Mouse (Mus musculus) MEL (cell line): ENCODE data around the gene Aldh16a1. TPM values are rescaled to one million over a fixed set of nuclear protein-coding genes. Genes with fewer than 3 reads are reported as not detected.

Experiments used
- DNase-seq: peaks from one replicate; pipeline ENCODE4 v3.0.0; 2011; ENCODE audit warnings: low read depth, low spot score
- H3K27ac ChIP-seq: 2 replicates; pipeline ENCODE4 v1.5.1; 2012; ENCODE audit warnings: low read depth, mild to moderate bottlenecking, control low read depth, low read length, moderate library complexity; ENCODE audit not compliant: control insufficient read depth
- H3K27me3 ChIP-seq, 2 experiments: fragments of 150-350 bp in 1 of 2; sonication (generic) in 1 of 2; 2 replicates each; pipeline ENCODE4 v1.6.1; 2012; ENCODE audit warnings: low read length in 2 of 2, mild to moderate bottlenecking in 2 of 2, improper control_type of control experiment in 1 of 2, moderate library complexity in 1 of 2; ENCODE audit not compliant: insufficient read depth in 2 of 2, control insufficient read depth in 1 of 2
- H3K36me3 ChIP-seq, 2 experiments: 2 replicates each; pipeline ENCODE4 v1.6.1; 2012 to 2014; ENCODE audit warnings: low read length in 2 of 2, improper control_type of control experiment in 1 of 2, inconsistent platforms in 1 of 2, mild to moderate bottlenecking in 1 of 2; ENCODE audit not compliant: insufficient read depth in 2 of 2, control insufficient read depth in 1 of 2
- H3K4me1 ChIP-seq, 2 experiments: fragments of 150-350 bp in 1 of 2; sonication (generic) in 1 of 2; 2 replicates each; pipeline ENCODE4 v1.6.1; 2012; ENCODE audit warnings: low read length in 2 of 2, improper control_type of control experiment in 1 of 2, mild to moderate bottlenecking in 1 of 2; ENCODE audit not compliant: insufficient read depth in 2 of 2, control insufficient read depth in 1 of 2
- H3K4me3 ChIP-seq, 2 experiments: fragments of 150-350 bp in 1 of 2; sonication (generic) in 1 of 2; 2 replicates each; pipeline ENCODE4 v1.5.1; 2012; ENCODE audit warnings: low read depth in 2 of 2, low read length in 2 of 2, mild to moderate bottlenecking in 2 of 2, moderate library complexity in 2 of 2, control low read depth in 1 of 2, improper control_type of control experiment in 1 of 2; ENCODE audit not compliant: control insufficient read depth in 1 of 2, insufficient read depth in 1 of 2
- H3K79me2 ChIP-seq: 2 replicates; pipeline ENCODE4 v1.6.1; 2012; ENCODE audit warnings: mild to moderate bottlenecking, low read length, moderate library complexity; ENCODE audit not compliant: control insufficient read depth, poor library complexity, insufficient read depth
- H3K9ac ChIP-seq: 2 replicates; pipeline ENCODE4 v1.6.1; 2012; ENCODE audit warnings: low read depth, mild to moderate bottlenecking, control low read depth, low read length, moderate library complexity; ENCODE audit not compliant: control insufficient read depth, poor library complexity, severe bottlenecking
- H3K9me3 ChIP-seq: fragments of 150-350 bp; sonication (generic); replicated peaks from 2 replicates; pipeline ENCODE4 v1.6.1; 2012; ENCODE audit warnings: mild to moderate bottlenecking, low read length, improper control_type of control experiment, moderate library complexity; ENCODE audit not compliant: insufficient read depth
- BHLHE40 ChIP-seq: IDR thresholded peaks from 2 replicates; pipeline ENCODE4 v1.6.1; 2012; ENCODE audit warnings: low read depth, mild to moderate bottlenecking, inconsistent platforms, low read length, improper control_type of control experiment, borderline replicate concordance
- CHD2 ChIP-seq: IDR thresholded peaks from 2 replicates; pipeline ENCODE4 v1.6.1; 2011; ENCODE audit warnings: low read length, improper control_type of control experiment
- CTCF ChIP-seq, 3 experiments: IDR thresholded peaks in 2 of 3; conservative IDR thresholded peaks in 1 of 3; 2 replicates each; pipeline ENCODE4 v1.5.1; 2011 to 2012; ENCODE audit warnings: low read length in 3 of 3, low read depth in 2 of 3, mild to moderate bottlenecking in 2 of 3, improper control_type of control experiment in 1 of 3, inconsistent platforms in 1 of 3, mixed read lengths in 1 of 3, moderate library complexity in 1 of 3; ENCODE audit not compliant: control insufficient read depth in 1 of 3, insufficient read depth in 1 of 3, poor library complexity in 1 of 3, severe bottlenecking in 1 of 3
- EP300 ChIP-seq, 2 experiments: IDR thresholded peaks; 2 replicates each; pipeline ENCODE4 v1.6.1; 2011; ENCODE audit warnings: improper control_type of control experiment in 2 of 2, low read length in 2 of 2, low read depth in 1 of 2, mild to moderate bottlenecking in 1 of 2
- ETS1 ChIP-seq: IDR thresholded peaks from 2 replicates; pipeline ENCODE4 v1.6.1; 2012; ENCODE audit warnings: low read depth, mild to moderate bottlenecking, inconsistent platforms, low read length, improper control_type of control experiment, moderate library complexity
- GABPA ChIP-seq: IDR thresholded peaks from 2 replicates; pipeline ENCODE4 v1.6.1; 2012; ENCODE audit warnings: low read depth, mild to moderate bottlenecking, inconsistent platforms, low read length, improper control_type of control experiment, moderate library complexity
- JUND ChIP-seq: IDR thresholded peaks from 2 replicates; pipeline ENCODE4 v1.6.1; 2011; ENCODE audit warnings: low read depth, mild to moderate bottlenecking, improper control_type of control experiment, low read length
- MAX ChIP-seq: IDR thresholded peaks from 2 replicates; pipeline ENCODE4 v1.6.1; 2011; ENCODE audit warnings: low read length, improper control_type of control experiment
- MEF2A ChIP-seq: IDR thresholded peaks from 2 replicates; pipeline ENCODE4 v1.6.1; 2014; ENCODE audit warnings: low read depth, mild to moderate bottlenecking, inconsistent platforms, low read length, improper control_type of control experiment; ENCODE audit not compliant: poor library complexity, insufficient replicate concordance, severe bottlenecking; ENCODE audit errors: extremely low read depth
- MYC ChIP-seq: IDR thresholded peaks from 2 replicates; pipeline ENCODE4 v1.6.1; 2011; ENCODE audit warnings: low read depth, mild to moderate bottlenecking, low read length, improper control_type of control experiment, moderate library complexity
- NELFE ChIP-seq: IDR thresholded peaks from 2 replicates; pipeline ENCODE4 v1.6.1; 2011; ENCODE audit warnings: low read depth, low read length, improper control_type of control experiment
- NRF1 ChIP-seq: IDR thresholded peaks from 2 replicates; pipeline ENCODE4 v1.6.1; 2014; ENCODE audit warnings: low read depth, mild to moderate bottlenecking, inconsistent platforms, low read length, improper control_type of control experiment, moderate library complexity; ENCODE audit not compliant: poor library complexity, insufficient read depth, severe bottlenecking
- POLR2AphosphoS2 ChIP-seq: IDR thresholded peaks from 2 replicates; pipeline ENCODE4 v1.6.1; 2011; ENCODE audit warnings: low read length, improper control_type of control experiment
- POLR2AphosphoS5 ChIP-seq: IDR thresholded peaks from 2 replicates; pipeline ENCODE4 v1.6.1; 2012; ENCODE audit warnings: low read depth, borderline replicate concordance, mild to moderate bottlenecking, inconsistent platforms, low read length, moderate library complexity, mixed read lengths
- TAL1 ChIP-seq: IDR thresholded peaks from 2 replicates; pipeline ENCODE4 v1.6.1; 2012; ENCODE audit warnings: mild to moderate bottlenecking, inconsistent platforms, low read length, moderate library complexity, mixed read lengths
- TCF12 ChIP-seq: IDR thresholded peaks from 2 replicates; pipeline ENCODE4 v1.6.1; 2014; ENCODE audit warnings: low read depth, mild to moderate bottlenecking, inconsistent platforms, low read length, improper control_type of control experiment, moderate library complexity
- UBTF ChIP-seq: IDR thresholded peaks from 2 replicates; pipeline ENCODE4 v1.6.1; 2012; ENCODE audit warnings: low read depth, mild to moderate bottlenecking, inconsistent platforms, low read length, improper control_type of control experiment, moderate library complexity, borderline replicate concordance; ENCODE audit not compliant: insufficient read depth
- USF1 ChIP-seq: IDR thresholded peaks from 2 replicates; pipeline ENCODE4 v1.6.1; 2014; ENCODE audit warnings: low read depth, mild to moderate bottlenecking, inconsistent platforms, low read length, improper control_type of control experiment, moderate library complexity
- USF2 ChIP-seq, 2 experiments: IDR thresholded peaks; 2 replicates each; pipeline ENCODE4 v1.6.1; 2011 to 2012; ENCODE audit warnings: improper control_type of control experiment in 2 of 2, low read length in 2 of 2, borderline replicate concordance in 1 of 2, inconsistent platforms in 1 of 2, low read depth in 1 of 2, mild to moderate bottlenecking in 1 of 2; ENCODE audit not compliant: insufficient read depth in 1 of 2
- ZC3H11A ChIP-seq: IDR thresholded peaks from 2 replicates; pipeline ENCODE4 v1.6.1; 2012; ENCODE audit warnings: low read depth, mild to moderate bottlenecking, inconsistent platforms, low read length, improper control_type of control experiment
- ZKSCAN1 ChIP-seq: IDR thresholded peaks from 2 replicates; pipeline ENCODE4 v1.6.1; 2012; ENCODE audit warnings: low read depth, mild to moderate bottlenecking, inconsistent platforms, low read length, improper control_type of control experiment, moderate library complexity
- ZMIZ1 ChIP-seq: IDR thresholded peaks from 2 replicates; pipeline ENCODE4 v1.6.1; 2012; ENCODE audit warnings: low read depth, mild to moderate bottlenecking, inconsistent platforms, low read length, improper control_type of control experiment, moderate library complexity
- ZNF384 ChIP-seq: IDR thresholded peaks from 2 replicates; pipeline ENCODE4 v1.6.1; 2012; ENCODE audit warnings: low read depth, mild to moderate bottlenecking, inconsistent platforms, low read length, improper control_type of control experiment
- polyA plus RNA-seq, 2 experiments: library from polyadenylated mRNA; stranded (reverse) in 1 of 2; unstranded in 1 of 2; fragments of >175 nt in 1 of 2; fragments of >200 nt in 1 of 2; gene quantifications; 2 replicates each; pipeline versions ENCODE4 v1.2.1 to v1.2.4; 2012; ENCODE audit warnings: low replicate concordance in 2 of 2, low read depth in 1 of 2; ENCODE audit not compliant: insufficient read length in 2 of 2, insufficient read depth in 1 of 2, missing spikeins in 1 of 2
- total RNA-seq: library from RNA; depleted of rRNA; stranded (reverse); fragments of 300-350 nt; gene quantifications from 2 replicates; pipeline ENCODE4 v1.2.3, GENCODE M21; 2012

The Aldh16a1 gene
- total and polyA plus RNA-seq, 3 experiments = 33.9 to 61.6 TPM; not detected in 1

GRCm38 (mm10) chr7:45150321-45150720 is 4.1 kb downstream of the Aldh16a1 start:
- H3K27me3 ChIP-seq = no peaks in the 10 kb centered on the region
- H3K4me1 ChIP-seq = peaks cover 2 to 3% of the 10 kb centered on the region in 2 experiments; a peak in 3 of 4 replicates
- H3K9me3 ChIP-seq = no peaks in the 10 kb centered on the region
- peaks cover 0 to 6% of the 10 kb centered on the region in 2 experiments; a peak in 3 of 4 replicates for H3K36me3 ChIP-seq
- DNase-seq = no peak
- H3K9ac ChIP-seq = no peak overlapping the region
- TF ChIP-seq USF2 (IDR thresholded peaks at IDR 0.05; ENCODE audit: borderline replicate concordance in 1 of 2, insufficient read depth in 1 of 2, low read depth in 1 of 2, low read length in 2 of 2) (no peak), CHD2 (no peak), UBTF (no peak), POLR2AphosphoS2 (no peak), ZNF384 (no peak), POLR2AphosphoS5 (no peak), GABPA (no peak), MYC (no peak), MEF2A (no peak), TCF12 (no peak), JUND (no peak), ZC3H11A (no peak), BHLHE40 (no peak), ZMIZ1 (no peak)
- no peak overlapping the region for H3K27ac ChIP-seq
- peaks cover 7% of the 10 kb centered on the region; the same call in 1 of the 2 replicates for H3K79me2 ChIP-seq
- no peak overlapping the region for H3K4me3 ChIP-seq

- H3K27me3 ChIP-seq = no peaks in the 10 kb centered on the region
- H3K9me3 ChIP-seq = no peaks in the 10 kb centered on the region
- H3K4me3 ChIP-seq = no peak overlapping the region
- H3K27ac ChIP-seq = no peak overlapping the region
- peaks cover 0 to 3% of the 10 kb centered on the region in 2 experiments; a peak in 3 of 4 replicates for H3K36me3 ChIP-seq
- no peaks in the 10 kb centered on the region for H3K4me1 ChIP-seq
- TF ChIP-seq NRF1 (no peak), CHD2 (no peak), NELFE (no peak), POLR2AphosphoS2 (no peak), CTCF (IDR thresholded peaks at IDR 0.05 in 2 of 3, conservative IDR thresholded peaks at IDR 0.05 in 1 of 3; ENCODE audit: control insufficient read depth in 1 of 3, insufficient read depth in 1 of 3, low read depth in 2 of 3, low read length in 3 of 3, poor library complexity in 1 of 3, severe bottlenecking in 1 of 3) (no peak), MAX (no peak), USF1 (no peak), TAL1 (no peak), MYC (no peak), ETS1 (no peak), EP300 (IDR thresholded peaks at IDR 0.05; ENCODE audit: low read depth in 1 of 2, low read length in 2 of 2) (no peak), ZKSCAN1 (no peak), USF2 (IDR thresholded peaks at IDR 0.05; ENCODE audit: borderline replicate concordance in 1 of 2, insufficient read depth in 1 of 2, low read depth in 1 of 2, low read length in 2 of 2) (no peak), ZC3H11A (no peak), MEF2A (no peak), ZMIZ1 (no peak)
- H3K9ac ChIP-seq = no peak overlapping the region
- peaks cover 7% of the 10 kb centered on the region; the same call in 1 of the 2 replicates for H3K79me2 ChIP-seq
- no peak for DNase-seq
Measured at GRCm38 (mm10) chr7:45149545-45149944, 4.8 kb downstream of the Aldh16a1 start.
